Mouse (Mus musculus): ENCODE data around the gene Tspan11. TPM values are rescaled to one million over a fixed set of nuclear protein-coding genes. Genes with fewer than 3 reads are reported as not detected.

Gene Tspan11
- polyA plus RNA-seq, 1 experiment: 0.99 TPM

- H3K27me3 ChIP-seq (ENCODE audit: control insufficient read depth, insufficient read depth, insufficient read length): no peaks in the 10 kb centered on the region
- no peaks in the 10 kb centered on the region for H3K79me2 ChIP-seq (ENCODE audit: control insufficient read depth, insufficient read depth)
- TF ChIP-seq MAX (IDR thresholded peaks at IDR 0.05) (no peak), MYOD1 (IDR thresholded peaks at IDR 0.05; ENCODE audit: control insufficient read depth, insufficient read length, low read depth) (no peak), MYOG (IDR thresholded peaks at IDR 0.05; ENCODE audit: control insufficient read depth, extremely low read depth, insufficient read length) (no peak), CTCF (IDR thresholded peaks at IDR 0.05; ENCODE audit: control insufficient read depth, insufficient read depth, insufficient read length) (no peak), USF1 (IDR thresholded peaks at IDR 0.05; ENCODE audit: low read depth) (no peak), FOSL1 (IDR thresholded peaks at IDR 0.05; ENCODE audit: insufficient read depth, low read length, poor library complexity, severe bottlenecking) (no peak), CEBPB (IDR thresholded peaks at IDR 0.05; ENCODE audit: low read depth) (no peak)
- H3ac ChIP-seq (ENCODE audit: control insufficient read depth, insufficient read length, low read depth): no peak overlapping the region
- H3K36me3 ChIP-seq (ENCODE audit: control insufficient read depth, insufficient read depth): no peaks in the 10 kb centered on the region
- no peaks in the 10 kb centered on the region for H3K79me3 ChIP-seq (ENCODE audit: low read depth)
- H3K4me3 ChIP-seq (ENCODE audit: insufficient read depth, poor library complexity, severe bottlenecking): no peak overlapping the region
These were observed 23.2 kb downstream of the Tspan11 start for GRCm38 (mm10) chr6:127910638-127911037.

GRCm38 (mm10) chr6:127911687-127912086 is 24.3 kb downstream of the Tspan11 start:
- Histone ChIP-seq H3K36me3 (ENCODE audit: control insufficient read depth, insufficient read depth) (no peaks in the 10 kb centered on the region), H3K27me3 (ENCODE audit: control insufficient read depth, insufficient read depth, insufficient read length) (no peaks in the 10 kb centered on the region), H3K79me2 (ENCODE audit: control insufficient read depth, insufficient read depth) (no peaks in the 10 kb centered on the region), H3K79me3 (ENCODE audit: low read depth) (no peaks in the 10 kb centered on the region), H3ac (ENCODE audit: control insufficient read depth, insufficient read length, low read depth) (no peak overlapping the region), H3K4me3 (ENCODE audit: insufficient read depth, poor library complexity, severe bottlenecking) (no peak overlapping the region)
- TF ChIP-seq CEBPB (IDR thresholded peaks at IDR 0.05; ENCODE audit: low read depth) (no peak), MAX (IDR thresholded peaks at IDR 0.05) (no peak), USF1 (IDR thresholded peaks at IDR 0.05; ENCODE audit: low read depth) (no peak), MYOD1 (IDR thresholded peaks at IDR 0.05; ENCODE audit: control insufficient read depth, insufficient read length, low read depth) (no peak), CTCF (IDR thresholded peaks at IDR 0.05; ENCODE audit: control insufficient read depth, insufficient read depth, insufficient read length) (no peak), FOSL1 (IDR thresholded peaks at IDR 0.05; ENCODE audit: insufficient read depth, low read length, poor library complexity, severe bottlenecking) (no peak), MYOG (IDR thresholded peaks at IDR 0.05; ENCODE audit: control insufficient read depth, extremely low read depth, insufficient read length) (no peak)

GRCm38 (mm10) chr6:127912938-127913337 is 25.5 kb downstream of the Tspan11 start:
- Histone ChIP-seq H3K27me3 (ENCODE audit: control insufficient read depth, insufficient read depth, insufficient read length) (no peaks in the 10 kb centered on the region), H3K79me2 (ENCODE audit: control insufficient read depth, insufficient read depth) (no peaks in the 10 kb centered on the region), H3K36me3 (ENCODE audit: control insufficient read depth, insufficient read depth) (no peaks in the 10 kb centered on the region), H3K79me3 (ENCODE audit: low read depth) (no peaks in the 10 kb centered on the region), H3K4me3 (ENCODE audit: insufficient read depth, poor library complexity, severe bottlenecking) (no peak overlapping the region), H3ac (ENCODE audit: control insufficient read depth, insufficient read length, low read depth) (no peak overlapping the region)
- TF ChIP-seq CTCF (IDR thresholded peaks at IDR 0.05; ENCODE audit: control insufficient read depth, insufficient read depth, insufficient read length) (no peak), MYOG (IDR thresholded peaks at IDR 0.05; ENCODE audit: control insufficient read depth, extremely low read depth, insufficient read length) (no peak), MYOD1 (IDR thresholded peaks at IDR 0.05; ENCODE audit: control insufficient read depth, insufficient read length, low read depth) (no peak), MAX (IDR thresholded peaks at IDR 0.05) (no peak), USF1 (IDR thresholded peaks at IDR 0.05; ENCODE audit: low read depth) (no peak), CEBPB (IDR thresholded peaks at IDR 0.05; ENCODE audit: low read depth) (no peak), FOSL1 (IDR thresholded peaks at IDR 0.05; ENCODE audit: insufficient read depth, low read length, poor library complexity, severe bottlenecking) (no peak)

- Histone ChIP-seq H3K4me3 (ENCODE audit: insufficient read depth, poor library complexity, severe bottlenecking) (no peak overlapping the region), H3ac (ENCODE audit: control insufficient read depth, insufficient read length, low read depth) (no peak overlapping the region), H3K79me3 (ENCODE audit: low read depth) (no peaks in the 10 kb centered on the region), H3K79me2 (ENCODE audit: control insufficient read depth, insufficient read depth) (no peaks in the 10 kb centered on the region), H3K36me3 (ENCODE audit: control insufficient read depth, insufficient read depth) (no peaks in the 10 kb centered on the region), H3K27me3 (ENCODE audit: control insufficient read depth, insufficient read depth, insufficient read length) (no peaks in the 10 kb centered on the region)
- TF ChIP-seq CTCF (IDR thresholded peaks at IDR 0.05; ENCODE audit: control insufficient read depth, insufficient read depth, insufficient read length) (no peak), MYOD1 (IDR thresholded peaks at IDR 0.05; ENCODE audit: control insufficient read depth, insufficient read length, low read depth) (no peak), MYOG (IDR thresholded peaks at IDR 0.05; ENCODE audit: control insufficient read depth, extremely low read depth, insufficient read length) (no peak)
These were observed 29.6 kb downstream of the Tspan11 start for GRCm38 (mm10) chr6:127916993-127917392.

- no peaks in the 10 kb centered on the region for H3K27me3 ChIP-seq (ENCODE audit: control insufficient read depth, insufficient read depth, insufficient read length)
- no peaks in the 10 kb centered on the region for H3K36me3 ChIP-seq (ENCODE audit: control insufficient read depth, insufficient read depth)
- H3ac ChIP-seq (ENCODE audit: control insufficient read depth, insufficient read length, low read depth): no peak overlapping the region
- TF ChIP-seq CEBPB (IDR thresholded peaks at IDR 0.05; ENCODE audit: low read depth) (no peak), FOSL1 (IDR thresholded peaks at IDR 0.05; ENCODE audit: insufficient read depth, low read length, poor library complexity, severe bottlenecking) (no peak), USF1 (IDR thresholded peaks at IDR 0.05; ENCODE audit: low read depth) (no peak), MAX (IDR thresholded peaks at IDR 0.05) (no peak), MYOD1 (IDR thresholded peaks at IDR 0.05; ENCODE audit: control insufficient read depth, insufficient read length, low read depth) (no peak), CTCF (IDR thresholded peaks at IDR 0.05; ENCODE audit: control insufficient read depth, insufficient read depth, insufficient read length) (no peak), MYOG (IDR thresholded peaks at IDR 0.05; ENCODE audit: control insufficient read depth, extremely low read depth, insufficient read length) (no peak)
- no peaks in the 10 kb centered on the region for H3K79me2 ChIP-seq (ENCODE audit: control insufficient read depth, insufficient read depth)
- no peaks in the 10 kb centered on the region for H3K79me3 ChIP-seq (ENCODE audit: low read depth)
- no peak overlapping the region for H3K4me3 ChIP-seq (ENCODE audit: insufficient read depth, poor library complexity, severe bottlenecking)
These were observed 30.3 kb downstream of the Tspan11 start for GRCm38 (mm10) chr6:127917712-127918111.

GRCm38 (mm10) chr6:127919491-127919890 is 32.1 kb downstream of the Tspan11 start:
- no peak overlapping the region for H3ac ChIP-seq (ENCODE audit: control insufficient read depth, insufficient read length, low read depth)
- no peaks in the 10 kb centered on the region for H3K79me3 ChIP-seq (ENCODE audit: low read depth)
- H3K36me3 ChIP-seq (ENCODE audit: control insufficient read depth, insufficient read depth): no peaks in the 10 kb centered on the region
- TF ChIP-seq CEBPB (IDR thresholded peaks at IDR 0.05; ENCODE audit: low read depth) (no peak), FOSL1 (IDR thresholded peaks at IDR 0.05; ENCODE audit: insufficient read depth, low read length, poor library complexity, severe bottlenecking) (no peak), MYOG (IDR thresholded peaks at IDR 0.05; ENCODE audit: control insufficient read depth, extremely low read depth, insufficient read length) (no peak), USF1 (IDR thresholded peaks at IDR 0.05; ENCODE audit: low read depth) (no peak), MYOD1 (IDR thresholded peaks at IDR 0.05; ENCODE audit: control insufficient read depth, insufficient read length, low read depth) (no peak), MAX (IDR thresholded peaks at IDR 0.05) (no peak), CTCF (IDR thresholded peaks at IDR 0.05; ENCODE audit: control insufficient read depth, insufficient read depth, insufficient read length) (no peak)
- H3K27me3 ChIP-seq (ENCODE audit: control insufficient read depth, insufficient read depth, insufficient read length): peaks cover 5% of the 10 kb centered on the region
- no peak overlapping the region for H3K4me3 ChIP-seq (ENCODE audit: insufficient read depth, poor library complexity, severe bottlenecking)
- no peaks in the 10 kb centered on the region for H3K79me2 ChIP-seq (ENCODE audit: control insufficient read depth, insufficient read depth)

Measured in C2C12 (cell line).